17 mouse cellular contexts compared by ENCODE assay signal in the genomic region with DNA sequence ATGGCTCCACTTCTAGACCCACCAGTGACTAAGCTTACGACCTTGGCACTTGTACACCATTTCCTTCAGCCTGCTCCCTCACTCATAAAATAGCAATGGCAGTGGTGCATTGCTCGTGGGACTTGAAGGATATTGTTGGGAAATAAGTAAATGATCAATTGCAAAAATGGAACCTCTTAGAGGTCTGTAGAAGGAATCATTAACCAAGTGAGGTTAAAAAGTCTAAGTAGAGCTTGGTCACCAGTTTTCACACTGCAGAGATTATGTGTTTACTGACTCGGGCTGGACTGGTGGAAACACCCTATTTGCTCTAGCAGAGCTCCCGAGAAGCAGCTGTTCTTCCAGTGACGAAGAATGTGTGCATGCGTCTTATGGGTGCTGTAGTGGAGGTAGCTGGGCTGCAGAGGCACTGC. TPM values are rescaled to one million over a fixed set of nuclear protein-coding genes. Genes with fewer than 3 reads are reported as not detected.
DNase-seq lines count a peak whose midpoint lies in the region; ATAC-seq and TF ChIP-seq lines count a peak whose summit lies in the region.
"Had no signal": no experiment of that assay in that cellular context is flagged by ENCODE, and none has a peak within 500 bp of the region (broad histone marks: within the 10 kb centered on the region; RNA-seq: fewer than 3 reads in every experiment).

No protein-coding gene starts in this region.

- no peaks in the 10 kb centered on the region for H3K36me3 ChIP-seq in intestine, embryonic 15.5 days
- no peaks in the 10 kb centered on the region for H3K36me3 ChIP-seq in kidney, embryonic 16.5 days (ENCODE audit: insufficient read depth, low read length)
- no peaks in the 10 kb centered on the region for H3K36me3 ChIP-seq in myocyte (ENCODE audit: control insufficient read depth, insufficient read depth)
- H3K36me3 ChIP-seq: embryonic facial prominence, embryonic 10.5 days; heart, embryonic 12.5 days had no signal

- no peak overlapping the region for H3K4me2 ChIP-seq in intestine, embryonic 15.5 days (replicated peaks)
- no peak overlapping the region for H3K4me2 ChIP-seq in kidney, embryonic 16.5 days (replicated peaks; ENCODE audit: low read depth, low read length)
- no peak overlapping the region for H3K4me2 ChIP-seq in myocyte (ENCODE audit: low read depth)
- H3K4me2 ChIP-seq: heart, embryonic 12.5 days; lung, embryonic 14.5 days had no signal

- no peak overlapping the region for H3ac ChIP-seq in myocyte (ENCODE audit: control insufficient read depth, insufficient read length)

- POLR2A ChIA-PET in Patski (lab: Charles Lee), result no interaction called here

- peaks cover 4% of the 10 kb centered on the region; the same call in 1 of the 2 replicates for H3K4me1 ChIP-seq in intestine, embryonic 15.5 days (replicated peaks)
- H3K4me1 ChIP-seq in kidney, embryonic 16.5 days (ENCODE audit: insufficient read depth, low read length), result peaks cover 25% of the 10 kb centered on the region
- H3K4me1 ChIP-seq: heart, embryonic 12.5 days had no signal

- no peaks in the 10 kb centered on the region for H3K9me3 ChIP-seq in intestine, embryonic 15.5 days
- no peaks in the 10 kb centered on the region for H3K9me3 ChIP-seq in kidney, embryonic 16.5 days (ENCODE audit: low read length)
- H3K9me3 ChIP-seq: embryonic facial prominence, embryonic 10.5 days; heart, embryonic 12.5 days had no signal

- H3K9ac ChIP-seq in intestine, embryonic 15.5 days, result no peak overlapping the region
- H3K9ac ChIP-seq in kidney, embryonic 16.5 days (replicated peaks; ENCODE audit: low read length), result no peak overlapping the region
- H3K9ac ChIP-seq: heart, embryonic 12.5 days; lung, embryonic 14.5 days had no signal

- CTCF ChIA-PET in Patski (lab: Charles Lee), result no interaction called here

- WGBS in intestine, embryonic 15.5 days, result 55% methylated on average over 6 of the region's 6 CpGs
- WGBS in kidney, embryonic 16.5 days, result 58% methylated on average over 6 of the region's 6 CpGs

- intact Hi-C loops in heart, postnatal 10 days (cut with DNase I), result no loop called here

- H3K27me3 ChIP-seq in Patski, result no peaks in the 10 kb centered on the region
- H3K27me3 ChIP-seq in intestine, embryonic 15.5 days (replicated peaks), result no peaks in the 10 kb centered on the region
- H3K27me3 ChIP-seq in kidney, embryonic 16.5 days (ENCODE audit: insufficient read depth, low read length), result no peaks in the 10 kb centered on the region
- no peaks in the 10 kb centered on the region for H3K27me3 ChIP-seq in myocyte (ENCODE audit: control insufficient read depth, insufficient read depth, insufficient read length)
- H3K27me3 ChIP-seq: heart, embryonic 12.5 days had no signal

- H3K79me2 ChIP-seq in myocyte (ENCODE audit: control insufficient read depth, insufficient read depth), result no peaks in the 10 kb centered on the region

- H3K4me3 ChIP-seq in intestine, embryonic 15.5 days (replicated peaks), result no peak overlapping the region
- H3K4me3 ChIP-seq in kidney, embryonic 16.5 days (ENCODE audit: low read length), result no peak overlapping the region
- no peak overlapping the region for H3K4me3 ChIP-seq in myocyte
- H3K4me3 ChIP-seq: embryonic facial prominence, embryonic 10.5 days; heart, embryonic 12.5 days; layer of hippocampus, adult 2 months had no signal

- H3K27ac ChIP-seq in intestine, embryonic 15.5 days, result peak overlapping the region; percentile 48
- H3K27ac ChIP-seq in kidney, embryonic 16.5 days (ENCODE audit: low read length), result peak overlapping the region; percentile 92
- H3K27ac ChIP-seq: embryonic facial prominence, embryonic 10.5 days; layer of hippocampus, adult 2 months had no signal

- no peak for DNase-seq in Patski (ENCODE audit: low read depth, low spot score)
- DNase-seq in heart, adult 11 months, result no peak
- no peak for DNase-seq in heart, postnatal 10 days
- DNase-seq in lung, postnatal 14 days, result no peak
- DNase-seq: adrenal gland, adult 8-10 months; cerebellum, adult 11-12 months; heart, postnatal 4 days; left cerebral cortex, postnatal 4 days; lung, embryonic 14.5 days; midbrain, embryonic 14.5 days had no signal

- peak; percentile 57 for ATAC-seq in Patski
- ATAC-seq in intestine, embryonic 15.5 days, result peak; percentile 78
- ATAC-seq in kidney, embryonic 16.5 days (ENCODE audit: low FRiP score, low TSS enrichment), result peak; percentile 68
- ATAC-seq: forebrain, embryonic 16.5 days had no signal

- no peak for TF ChIP-seq POLR2A in myocyte (IDR thresholded peaks at IDR 0.05; ENCODE audit: insufficient read length, low read depth)

- no peak for TF ChIP-seq CTCF in Patski (IDR thresholded peaks at IDR 0.05)

- in situ Hi-C loops in Patski (cut with MboI; ENCODE audit: low pct_unique_long_range_greater_than_20kb), result no loop called here

TF ChIP-seq in myocyte, 11 proteins besides CTCF, POLR2A, EP300 and RAD21:
- TF ChIP-seq MYOG (IDR thresholded peaks at IDR 0.05; ENCODE audit: control insufficient read depth in 1 of 3, insufficient read depth in 1 of 3, insufficient read length in 2 of 3, low read depth in 2 of 3) (peak in 2 of 3 experiments; percentile 7 to 56), MYOD1 (IDR thresholded peaks at IDR 0.05; ENCODE audit: control insufficient read depth in 1 of 3, insufficient read length in 2 of 3, low read depth in 2 of 3) (peak in 1 of 3 experiments; percentile 19), POLR2AphosphoS2 (IDR thresholded peaks at IDR 0.05; ENCODE audit: insufficient read length, low read depth) (no peak)
TF ChIP-seq in myocyte: peak in this region for 2.

RNA-seq across cellular contexts. Expression of gene Slc3a1, which starts 15.2 kb away (rescaled TPM):
- polyA plus RNA-seq in Patski (2021) (0.33 TPM), myocyte (2012; fragmentation: generic; extraction: Trizol) (0.02 TPM)
- 25.5 and 36.8 TPM in 2 replicates for polyA plus RNA-seq in intestine, embryonic 15.5 days (2015; fragmentation: Nextera tagmentation; extraction: Ambion mirVana)
- 31.8 and 42.0 TPM in 2 replicates for polyA plus RNA-seq in kidney, embryonic 16.5 days (2015; fragmentation: Nextera tagmentation; extraction: Ambion mirVana)
- under 1 TPM in 1 of 2 experiments, not detected in 1; 0.17 TPM for total RNA-seq in heart, postnatal 10 days (2021)
- polyA plus RNA-seq: heart, embryonic 12.5 days had no signal

RNA-seq across cellular contexts. Expression of gene Prepl, which starts 46.6 kb away (rescaled TPM):
- polyA plus RNA-seq in Patski (2021), result 75.8 TPM
- polyA plus RNA-seq in intestine, embryonic 15.5 days (2015; fragmentation: Nextera tagmentation; extraction: Ambion mirVana), result 26.1 and 26.6 TPM in 2 replicates
- polyA plus RNA-seq in kidney, embryonic 16.5 days (2015; fragmentation: Nextera tagmentation; extraction: Ambion mirVana), result 33.0 and 36.5 TPM in 2 replicates
- 39.2 TPM for polyA plus RNA-seq in myocyte (2012; fragmentation: generic; extraction: Trizol)
- 100 to 1,000 TPM; 121 to 129 TPM for total RNA-seq in heart, postnatal 10 days (2021)

RNA-seq across cellular contexts. Expression of gene Camkmt, which starts 46.9 kb away (rescaled TPM):
- polyA plus RNA-seq in Patski (2021) (6.9 TPM), myocyte (2012; fragmentation: generic; extraction: Trizol) (1.4 TPM)
- polyA plus RNA-seq in intestine, embryonic 15.5 days (2015; fragmentation: Nextera tagmentation; extraction: Ambion mirVana), result 14.8 and 17.4 TPM in 2 replicates
- polyA plus RNA-seq in kidney, embryonic 16.5 days (2015; fragmentation: Nextera tagmentation; extraction: Ambion mirVana), result 14.9 and 15.2 TPM in 2 replicates
- 1 to 10 TPM; 3.7 to 4.4 TPM for total RNA-seq in heart, postnatal 10 days (2021)

Comparison
In these comparisons a context has a peak if more than half of its experiments do, and no peak if none do; other contexts are left out.
1. RNA of gene Slc3a1, which starts 15.2 kb away (polyA plus RNA-seq): 31.8 to 42.0 TPM in kidney, embryonic 16.5 days and 25.5 to 36.8 TPM in intestine, embryonic 15.5 days; 0.33 TPM in Patski (single experiment) and 0.02 TPM in myocyte (single experiment); every median in the first group is over 10 times any median in the second.
2. Peak in every context shown above with its lines, with median percentiles within 50 percentile points of each other: ATAC-seq.